Mouse (Mus musculus) thymus, postnatal 0 days (tissue): ENCODE measurements around the gene Smndc1. TPM values are rescaled to one million over a fixed set of nuclear protein-coding genes. Genes with fewer than 3 reads are reported as not detected.
A peak's percentile ranks its signal among the peaks of the same experiment; 100 is the strongest.
"Not testable (repeated sequence)": the region's sequence is repeated elsewhere in the genome, so short reads cannot be mapped to it uniquely, and the experiment has no call there.

Source experiments
- DNase-seq: peaks from one replicate; pipeline ENCODE4 v3.0.0-alpha.2; 2015; ENCODE audit warnings: low spot score
- polyA plus RNA-seq: library from polyadenylated mRNA; unstranded; fragments of >200 nt; fragmentation: Nextera tagmentation; extraction: Ambion mirVana; gene quantifications from 2 replicates; pipeline ENCODE4 v1.2.1, GENCODE M21; 2015

The Smndc1 gene
- polyA plus RNA-seq, 1 experiment from 2014 or later: 66.0 TPM

- no peak for DNase-seq
Measured at GRCm38 (mm10) chr19:53413617-53414380, 23.4 kb upstream of the Smndc1 start.

GRCm38 (mm10) chr19:53412149-53412848 lies 21.9 kb upstream of the Smndc1 start:
- no peak for DNase-seq

GRCm38 (mm10) chr19:53409663-53410307 lies 19.4 kb upstream of the Smndc1 start:
- DNase-seq: no peak

GRCm38 (mm10) chr19:53408398-53408797 lies 18.0 kb upstream of the Smndc1 start:
- no peak for DNase-seq

GRCm38 (mm10) chr19:53407350-53407749 lies 17.0 kb upstream of the Smndc1 start:
- DNase-seq: no peak

- DNase-seq: no peak
Measured at GRCm38 (mm10) chr19:53405810-53406209, 15.4 kb upstream of the Smndc1 start.

GRCm38 (mm10) chr19:53404837-53405356 lies 14.5 kb upstream of the Smndc1 start:
- DNase-seq: no peak

GRCm38 (mm10) chr19:53404219-53404836 lies 13.9 kb upstream of the Smndc1 start:
- DNase-seq: no peak

- no peak for DNase-seq
Measured at GRCm38 (mm10) chr19:53402741-53403432, 12.5 kb upstream of the Smndc1 start.

GRCm38 (mm10) chr19:53400332-53401110 lies 10.1 kb upstream of the Smndc1 start:
- DNase-seq: no peak

- no peak for DNase-seq
Measured at GRCm38 (mm10) chr19:53399213-53399612, 8.8 kb upstream of the Smndc1 start.

- DNase-seq: no peak
Measured at GRCm38 (mm10) chr19:53397451-53398233, 7.3 kb upstream of the Smndc1 start.

- DNase-seq: not testable (repeated sequence)
Measured at GRCm38 (mm10) chr19:53395805-53396204, 5.4 kb upstream of the Smndc1 start.

GRCm38 (mm10) chr19:53394956-53395355 lies 4.6 kb upstream of the Smndc1 start:
- not testable (repeated sequence) for DNase-seq

GRCm38 (mm10) chr19:53394552-53394951 lies 4.2 kb upstream of the Smndc1 start:
- peak; percentile 62 for DNase-seq

- DNase-seq: no peak
Measured at GRCm38 (mm10) chr19:53393646-53394045, 3.3 kb upstream of the Smndc1 start.

- no peak for DNase-seq
Measured at GRCm38 (mm10) chr19:53392781-53393343, 2.5 kb upstream of the Smndc1 start.

- DNase-seq: no peak
Measured at GRCm38 (mm10) chr19:53391787-53392186, 1.4 kb upstream of the Smndc1 start.

GRCm38 (mm10) chr19:53391386-53391785 lies 1.0 kb upstream of the Smndc1 start:
- DNase-seq: no peak
